Mouse (Mus musculus) right cerebral cortex, adult 2 months (tissue): ENCODE measurements at regions not wholly inside any gene's neighbourhood (a gene's known extent, or its start where the extent isn't known, plus 50 kb on each side); places are given as distances from the start of the nearest gene placed in this dataset.

ENCODE experiments used
- DNase-seq, 2 experiments: peaks; one replicate each; pipeline ENCODE4 v3.0.0; 2021 to 2022; ENCODE audit warnings: low spot score in 2 of 2

- DNase-seq = no peak
These were observed 920.4 kb upstream of the Tenm4 start for GRCm38 (mm10) chr7:95250651-95251050.

- no peak for DNase-seq
These were observed 917.0 kb upstream of the Tenm4 start for GRCm38 (mm10) chr7:95253862-95254545.

DNA sequence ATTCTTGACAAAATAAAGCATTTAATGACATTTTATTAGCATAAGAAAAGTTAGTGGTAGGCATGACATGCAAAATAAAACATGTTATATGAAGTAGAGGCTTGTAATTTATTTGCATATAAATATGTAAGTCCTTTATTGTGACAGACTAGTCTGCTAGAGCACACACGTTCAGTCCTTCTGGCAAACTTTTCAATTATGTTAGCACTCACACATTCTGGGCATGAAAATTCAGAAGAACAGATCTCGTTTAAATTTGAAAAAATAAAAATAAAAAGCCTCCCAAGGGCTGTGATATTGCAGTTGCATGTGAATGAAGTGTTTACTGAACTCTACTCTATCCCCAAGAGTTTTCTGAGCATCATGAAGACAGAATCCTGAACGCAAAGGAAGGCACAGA is 916.1 kb upstream of the Tenm4 start:
- no peak for DNase-seq

DNA sequence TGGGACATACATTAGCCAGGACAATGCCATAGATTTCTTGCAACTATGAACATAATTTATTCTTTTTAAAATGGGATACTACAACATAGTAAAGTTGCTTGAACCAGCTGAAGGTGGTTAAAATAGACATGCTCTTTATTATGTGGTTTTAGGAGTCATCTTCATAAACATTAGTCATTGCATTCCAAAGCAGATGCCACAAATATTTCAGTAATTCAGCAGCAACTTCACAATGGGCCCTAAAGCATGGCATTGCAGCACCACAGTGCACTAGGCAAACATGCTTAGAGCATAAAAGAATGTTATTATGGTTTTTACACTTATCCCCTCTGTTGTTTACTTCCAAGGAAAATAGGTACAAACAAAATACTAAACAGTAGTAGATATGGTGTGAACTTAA is 915.3 kb upstream of the Tenm4 start:
- no peak for DNase-seq

DNA sequence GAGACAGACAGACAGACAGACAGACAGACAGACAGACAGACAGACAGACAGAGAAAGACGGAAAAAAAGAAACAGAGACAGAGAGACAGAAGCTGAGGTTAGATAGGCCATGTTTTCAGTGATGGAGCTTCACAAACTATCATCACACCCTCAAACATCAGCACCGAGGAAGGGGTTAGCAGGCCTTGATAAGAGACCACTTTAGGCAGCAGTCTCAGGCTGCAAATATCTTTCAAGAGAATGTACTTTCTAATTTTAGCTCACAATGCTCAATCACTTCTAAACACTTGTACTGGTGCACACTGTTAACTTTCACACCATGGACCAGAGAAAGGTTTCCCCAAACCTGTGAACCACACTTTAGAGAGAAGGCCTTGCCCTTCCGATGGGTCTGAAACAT is 908.1 kb upstream of the Tenm4 start:
- no peak for DNase-seq

DNA sequence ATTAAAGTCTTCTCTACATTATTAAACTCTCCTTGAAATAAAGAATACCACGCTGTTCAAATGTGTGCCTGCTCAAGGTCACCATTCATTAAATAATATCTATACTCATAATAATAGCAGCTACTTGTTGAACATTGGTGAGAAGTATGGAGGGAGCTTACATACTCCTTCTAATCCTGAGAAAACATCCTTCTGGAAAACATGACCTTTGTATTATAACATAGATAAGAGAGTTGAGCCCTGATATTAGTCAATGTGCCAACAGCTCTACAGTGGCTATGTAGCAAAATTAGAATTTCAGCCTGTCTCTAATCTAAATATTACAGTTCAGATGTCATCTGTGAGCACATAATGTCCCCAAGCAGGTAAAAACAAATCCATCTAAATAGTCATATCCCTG is 893.8 kb upstream of the Tenm4 start:
- no peak for DNase-seq

GRCm38 (mm10) chr7:95313667-95314066 is 857.4 kb upstream of the Tenm4 start:
- no peak for DNase-seq

GRCm38 (mm10) chr7:95323084-95323483 is 848.0 kb upstream of the Tenm4 start:
- DNase-seq = peak in 1 of 2 experiments; percentile 3

GRCm38 (mm10) chr7:95324939-95325338 is 846.1 kb upstream of the Tenm4 start:
- DNase-seq = no peak

DNA sequence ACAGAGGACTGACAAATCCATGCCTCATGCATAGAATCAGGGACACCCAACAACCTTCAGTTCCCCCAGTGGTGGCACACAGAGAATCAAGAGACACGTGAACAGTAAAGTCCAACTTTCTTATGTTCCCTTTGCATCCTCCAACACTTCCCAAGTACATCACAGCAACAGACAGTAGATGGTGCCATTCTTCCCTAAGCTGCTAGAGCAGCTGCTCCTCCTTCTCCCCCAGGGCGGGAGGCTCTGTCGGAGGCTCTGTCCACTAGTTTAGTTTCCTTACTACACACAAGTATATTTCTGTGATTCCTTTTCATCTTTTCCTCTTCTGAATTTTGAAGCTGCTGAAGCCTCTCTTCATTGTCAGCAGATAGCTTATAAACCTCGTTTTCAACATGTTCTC is 839.0 kb upstream of the Tenm4 start:
- peak; percentile 3 to 6 for DNase-seq

DNA sequence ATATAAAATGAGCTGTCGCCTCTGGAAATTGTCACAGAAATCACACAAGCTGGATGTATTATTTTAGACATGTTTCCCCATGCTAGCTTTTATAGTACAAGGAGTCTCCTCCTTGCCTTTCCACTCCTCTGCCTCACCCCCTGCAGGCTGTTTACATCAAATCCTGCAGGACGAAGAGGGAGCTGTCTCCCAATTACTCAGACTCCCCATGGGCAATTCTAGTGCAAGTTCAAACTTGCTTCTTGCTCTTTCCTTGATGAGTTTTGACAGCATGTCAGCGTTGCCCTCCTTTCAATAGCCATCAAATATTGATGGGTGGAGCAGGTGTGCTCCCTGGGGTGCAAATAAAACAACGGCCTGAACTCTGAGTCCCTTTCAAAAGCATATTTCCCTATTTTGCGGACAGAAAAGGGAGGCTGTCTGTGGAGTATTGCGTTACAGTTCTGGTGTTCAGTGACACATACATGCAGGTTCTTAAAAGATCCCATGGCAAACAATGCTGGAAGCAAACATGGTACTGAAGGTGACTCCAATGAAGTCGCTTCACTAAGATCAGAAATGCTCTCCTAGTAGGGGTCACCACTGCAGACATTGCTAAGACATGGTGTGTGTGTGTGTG is 820.8 kb upstream of the Tenm4 start:
- DNase-seq = peak in 1 of 2 experiments; percentile 2

DNA sequence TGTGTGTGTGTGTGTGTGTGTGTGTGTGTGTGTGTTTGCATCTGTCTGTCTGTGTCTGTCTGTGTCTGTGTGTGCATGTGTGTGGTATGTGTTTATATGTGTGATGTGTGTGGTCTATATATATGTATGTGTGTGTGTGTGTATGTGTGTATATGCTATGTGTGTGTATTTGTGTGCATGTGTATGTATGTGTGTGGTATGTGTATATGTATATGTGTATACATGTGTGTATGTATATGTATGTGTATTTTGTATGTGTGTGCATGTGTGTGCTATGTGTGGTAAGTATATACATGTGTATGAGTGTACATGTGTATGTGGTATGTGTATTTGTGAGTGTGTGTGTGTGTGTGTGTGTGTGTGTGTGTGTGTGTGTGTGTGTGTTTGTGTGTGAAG is 820.2 kb upstream of the Tenm4 start:
- no peak for DNase-seq

DNA sequence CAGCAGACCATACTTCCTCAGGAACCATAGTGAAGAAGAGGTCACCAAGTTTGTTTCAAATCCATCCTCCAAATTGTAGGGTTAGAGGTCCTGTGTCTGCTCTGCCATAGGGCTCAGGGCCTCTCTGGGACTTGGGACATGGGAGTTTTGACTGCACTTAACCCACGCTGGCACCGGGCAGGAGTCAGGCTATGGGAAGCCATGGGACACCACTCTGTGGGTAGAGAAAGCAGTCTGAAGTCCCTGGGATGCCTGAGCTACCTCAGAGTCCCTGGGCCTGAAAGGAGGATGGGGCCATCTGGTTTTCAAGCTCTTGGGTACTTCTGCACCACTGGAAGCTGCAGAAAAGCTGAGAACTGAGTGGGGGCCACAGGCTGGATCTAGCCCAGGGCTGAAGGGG is 819.7 kb upstream of the Tenm4 start:
- no peak for DNase-seq

DNA sequence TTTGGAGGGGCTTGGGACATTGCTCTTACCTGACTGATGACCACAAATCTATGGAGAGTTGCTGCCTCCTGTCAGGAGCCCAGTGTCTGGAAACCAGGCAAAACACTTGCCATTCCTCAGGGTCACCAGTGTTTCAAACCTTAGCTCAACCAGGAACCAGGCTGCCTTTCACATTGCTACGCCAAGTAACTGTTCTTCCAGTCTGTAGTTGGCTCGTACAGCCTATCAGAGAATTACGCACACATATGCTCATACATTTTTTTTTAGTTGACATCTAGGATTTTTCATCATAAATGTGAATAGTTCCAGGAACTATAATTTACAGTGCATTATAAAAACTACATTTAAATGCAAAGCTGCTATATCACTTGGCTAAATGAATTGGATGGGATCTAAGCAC is 818.9 kb upstream of the Tenm4 start:
- no peak for DNase-seq

DNA sequence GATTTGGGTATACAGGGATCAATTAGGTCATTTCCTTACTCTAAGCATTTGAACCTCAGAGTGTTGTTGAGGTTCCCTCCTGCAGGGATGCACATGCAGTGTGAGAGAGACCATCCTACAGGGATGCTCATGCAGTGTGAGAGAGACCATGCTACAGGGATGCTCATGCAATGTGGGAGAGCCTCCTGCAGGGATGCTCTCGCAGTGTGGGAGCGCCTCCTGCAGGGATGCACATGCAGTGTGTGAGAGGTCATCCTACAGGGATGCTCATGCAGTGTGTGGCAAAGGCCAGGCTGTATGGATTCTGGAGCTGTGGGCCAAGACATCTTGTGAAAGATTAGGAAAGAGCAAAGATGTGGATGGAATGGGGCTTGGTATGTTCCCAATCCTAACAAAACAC is 816.1 kb upstream of the Tenm4 start:
- DNase-seq = no peak

GRCm38 (mm10) chr7:95358732-95359131 is 812.3 kb upstream of the Tenm4 start:
- no peak for DNase-seq

- DNase-seq = no peak
These were observed 811.9 kb upstream of the Tenm4 start for GRCm38 (mm10) chr7:95359154-95359553.
